Comparison of ENCODE assay signal across 10 mouse cellular contexts in the genomic region with DNA sequence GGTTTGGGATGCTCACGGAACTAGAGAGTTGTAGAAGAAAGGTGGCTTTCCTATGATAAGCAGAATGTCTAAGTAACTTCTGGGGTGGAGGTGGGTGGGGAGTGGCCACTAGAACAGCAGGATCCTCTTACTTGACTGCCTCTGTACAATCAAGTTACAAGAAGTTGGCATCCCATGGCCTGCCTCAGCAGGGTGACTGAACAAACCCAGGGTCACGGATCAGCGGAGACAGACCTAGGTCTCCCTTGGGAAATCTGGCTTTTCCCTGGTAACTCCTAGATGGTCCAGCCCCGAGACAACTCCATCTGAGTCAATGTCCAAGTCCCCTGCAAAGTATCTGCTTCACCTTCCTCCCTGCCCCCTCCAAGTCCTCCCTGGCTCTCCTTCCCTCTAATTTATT. TPM values are rescaled to one million over a fixed set of nuclear protein-coding genes. Genes with fewer than 3 reads are reported as not detected.
DNase-seq lines count a peak whose midpoint lies in the region; ATAC-seq and TF ChIP-seq lines count a peak whose summit lies in the region.
"Had no signal": no experiment of that assay in that cellular context is flagged by ENCODE, and none has a peak within 500 bp of the region (broad histone marks: within the 10 kb centered on the region; RNA-seq: fewer than 3 reads in every experiment).

No protein-coding gene starts in this region.

- H3K4me3 ChIP-seq in lung, embryonic 14.5 days (ENCODE audit: low read depth, low read length) = no peak overlapping the region
- peak overlapping the region; percentile 70 for H3K4me3 ChIP-seq in embryonic facial prominence, embryonic 14.5 days (ENCODE audit: low read depth, low read length)
- H3K4me3 ChIP-seq in hindbrain, embryonic 16.5 days (ENCODE audit: low read length) = peak overlapping the region; percentile 83
- peak overlapping the region; percentile 30 for H3K4me3 ChIP-seq in myocyte

- TF ChIP-seq POLR2A in myocyte (IDR thresholded peaks at IDR 0.05; ENCODE audit: insufficient read length, low read depth) = no peak

- no peaks in the 10 kb centered on the region for H3K9me3 ChIP-seq in lung, embryonic 14.5 days (ENCODE audit: low read depth, low read length)
- no peaks in the 10 kb centered on the region for H3K9me3 ChIP-seq in embryonic facial prominence, embryonic 14.5 days (ENCODE audit: control insufficient read depth, low read length)
- H3K9me3 ChIP-seq in hindbrain, embryonic 16.5 days (ENCODE audit: control insufficient read depth, low read length) = no peaks in the 10 kb centered on the region

- no peak for ATAC-seq in lung, embryonic 14.5 days (ENCODE audit: insufficient read depth)
- ATAC-seq in embryonic facial prominence, embryonic 14.5 days (ENCODE audit: low read depth) = no peak
- ATAC-seq in hindbrain, embryonic 16.5 days = no peak

- no peak overlapping the region for H3K9ac ChIP-seq in lung, embryonic 14.5 days
- H3K9ac ChIP-seq in embryonic facial prominence, embryonic 14.5 days (ENCODE audit: low read depth, low read length) = no peak overlapping the region
- H3K9ac ChIP-seq in hindbrain, embryonic 16.5 days (ENCODE audit: low read depth, low read length) = peak overlapping the region; percentile 27; the same call in 1 of the 2 replicates

- WGBS in lung, embryonic 14.5 days = 55% methylated on average over 4 of the region's 4 CpGs
- 63% methylated on average over 4 of the region's 4 CpGs for WGBS in embryonic facial prominence, embryonic 14.5 days
- 32% methylated on average over 4 of the region's 4 CpGs for WGBS in hindbrain, embryonic 16.5 days

- peak overlapping the region; percentile 76; the same call in 1 of the 2 replicates for H3K4me2 ChIP-seq in lung, embryonic 14.5 days
- H3K4me2 ChIP-seq in embryonic facial prominence, embryonic 14.5 days (ENCODE audit: low read depth, low read length) = peak overlapping the region; percentile 95
- H3K4me2 ChIP-seq in hindbrain, embryonic 16.5 days (ENCODE audit: low read length) = peak overlapping the region; percentile 90
- H3K4me2 ChIP-seq in myocyte (ENCODE audit: low read depth) = peak overlapping the region; percentile 74

- H3K4me1 ChIP-seq in lung, embryonic 14.5 days (ENCODE audit: insufficient read depth) = peaks cover 7% of the 10 kb centered on the region
- H3K4me1 ChIP-seq in embryonic facial prominence, embryonic 14.5 days (ENCODE audit: control insufficient read depth, insufficient read depth, low read length) = peaks cover 20% of the 10 kb centered on the region
- peaks cover 38% of the 10 kb centered on the region for H3K4me1 ChIP-seq in hindbrain, embryonic 16.5 days (ENCODE audit: control insufficient read depth, insufficient read depth, low read depth, low read length)

- H3K27me3 ChIP-seq in lung, embryonic 14.5 days (ENCODE audit: insufficient read depth, low read length) = peaks cover 53% of the 10 kb centered on the region
- peaks cover 37% of the 10 kb centered on the region for H3K27me3 ChIP-seq in embryonic facial prominence, embryonic 14.5 days (replicated peaks; ENCODE audit: control insufficient read depth, insufficient read depth, low read length)
- no peaks in the 10 kb centered on the region for H3K27me3 ChIP-seq in hindbrain, embryonic 16.5 days (replicated peaks; ENCODE audit: control insufficient read depth, insufficient read depth, low read length)
- H3K27me3 ChIP-seq in myocyte (ENCODE audit: control insufficient read depth, insufficient read depth, insufficient read length) = no peaks in the 10 kb centered on the region

- no peak overlapping the region for H3ac ChIP-seq in myocyte (ENCODE audit: control insufficient read depth, insufficient read length)

- no peaks in the 10 kb centered on the region for H3K36me3 ChIP-seq in lung, embryonic 14.5 days (ENCODE audit: insufficient read depth)
- H3K36me3 ChIP-seq in embryonic facial prominence, embryonic 14.5 days (ENCODE audit: control insufficient read depth, insufficient read depth, low read length) = no peaks in the 10 kb centered on the region
- H3K36me3 ChIP-seq in hindbrain, embryonic 16.5 days (ENCODE audit: control insufficient read depth, insufficient read depth, low read length) = peaks cover 3% of the 10 kb centered on the region
- H3K36me3 ChIP-seq in myocyte (ENCODE audit: control insufficient read depth, insufficient read depth) = no peaks in the 10 kb centered on the region

- H3K79me2 ChIP-seq in myocyte (ENCODE audit: control insufficient read depth, insufficient read depth) = no peaks in the 10 kb centered on the region

- TF ChIP-seq CTCF in lung, embryonic 14.5 days (IDR thresholded peaks at IDR 0.05; ENCODE audit: low read depth) = no peak

- no peak for DNase-seq in lung, embryonic 14.5 days
- no peak for DNase-seq in lung, postnatal 25 days (ENCODE audit: low spot score)
- no peak for DNase-seq in embryonic facial prominence, embryonic 14.5 days (ENCODE audit: low spot score)
- no peak for DNase-seq in liver
- no peak for DNase-seq in lung, adult 18-20 months
- no peak for DNase-seq in right cerebral cortex, adult 18-20 months
- DNase-seq: right cerebral cortex, postnatal 4 days had no signal

- H3K27ac ChIP-seq in lung, embryonic 14.5 days (ENCODE audit: low read depth) = no peak overlapping the region
- H3K27ac ChIP-seq in embryonic facial prominence, embryonic 14.5 days (replicated peaks; ENCODE audit: low read depth, low read length) = no peak overlapping the region
- H3K27ac ChIP-seq in hindbrain, embryonic 16.5 days (ENCODE audit: low read depth, low read length) = no peak overlapping the region
- H3K27ac ChIP-seq: macrophage had no signal

TF ChIP-seq in myocyte, 11 proteins besides CTCF, POLR2A, EP300 and RAD21:
- TF ChIP-seq E2F4 (IDR thresholded peaks at IDR 0.05; ENCODE audit: insufficient read depth) = no peak
- no peak for TF ChIP-seq MYOG (IDR thresholded peaks at IDR 0.05; ENCODE audit: control insufficient read depth in 1 of 3, insufficient read depth in 1 of 3, insufficient read length in 2 of 3, low read depth in 2 of 3)
- TF ChIP-seq SRF (IDR thresholded peaks at IDR 0.05; ENCODE audit: control insufficient read depth, insufficient read length, low read depth) = no peak

RNA-seq across cellular contexts. Expression of a gene that starts 1.5 kb away (rescaled TPM):
- polyA plus RNA-seq in lung, embryonic 14.5 days (2014; fragmentation: Nextera tagmentation; extraction: Ambion mirVana) = 11.3 and 13.3 TPM in 2 replicates
- polyA plus RNA-seq in embryonic facial prominence, embryonic 14.5 days (2014; fragmentation: Nextera tagmentation; extraction: Ambion mirVana) = 7.8 and 8.6 TPM in 2 replicates
- 23.7 and 28.3 TPM in 2 replicates for polyA plus RNA-seq in hindbrain, embryonic 16.5 days (2015; fragmentation: Nextera tagmentation; extraction: Ambion mirVana)
- 9.1 TPM for polyA plus RNA-seq in myocyte (2012; fragmentation: generic; extraction: Trizol)

RNA-seq across cellular contexts. Expression of a gene that starts 7.4 kb away (rescaled TPM):
- polyA plus RNA-seq in lung, embryonic 14.5 days (2014; fragmentation: Nextera tagmentation; extraction: Ambion mirVana) = 11.4 and 11.9 TPM in 2 replicates
- polyA plus RNA-seq in embryonic facial prominence, embryonic 14.5 days (2014; fragmentation: Nextera tagmentation; extraction: Ambion mirVana) = 13.6 and 14.2 TPM in 2 replicates
- 4.1 and 4.4 TPM in 2 replicates for polyA plus RNA-seq in hindbrain, embryonic 16.5 days (2015; fragmentation: Nextera tagmentation; extraction: Ambion mirVana)
- 35.0 TPM for polyA plus RNA-seq in myocyte (2012; fragmentation: generic; extraction: Trizol)

RNA-seq across cellular contexts. Expression of a gene that starts 19.4 kb away (rescaled TPM):
- 18.8 and 19.7 TPM in 2 replicates for polyA plus RNA-seq in lung, embryonic 14.5 days (2014; fragmentation: Nextera tagmentation; extraction: Ambion mirVana)
- 15.5 and 17.8 TPM in 2 replicates for polyA plus RNA-seq in embryonic facial prominence, embryonic 14.5 days (2014; fragmentation: Nextera tagmentation; extraction: Ambion mirVana)
- 27.3 and 29.2 TPM in 2 replicates for polyA plus RNA-seq in hindbrain, embryonic 16.5 days (2015; fragmentation: Nextera tagmentation; extraction: Ambion mirVana)
- 11.7 TPM for polyA plus RNA-seq in myocyte (2012; fragmentation: generic; extraction: Trizol)

RNA-seq across cellular contexts. Expression of a gene that starts 25.0 kb away (rescaled TPM):
- 18.4 and 19.8 TPM in 2 replicates for polyA plus RNA-seq in lung, embryonic 14.5 days (2014; fragmentation: Nextera tagmentation; extraction: Ambion mirVana)
- 13.9 and 16.9 TPM in 2 replicates for polyA plus RNA-seq in embryonic facial prominence, embryonic 14.5 days (2014; fragmentation: Nextera tagmentation; extraction: Ambion mirVana)
- 15.2 and 16.4 TPM in 2 replicates for polyA plus RNA-seq in hindbrain, embryonic 16.5 days (2015; fragmentation: Nextera tagmentation; extraction: Ambion mirVana)
- 15.0 TPM for polyA plus RNA-seq in myocyte (2012; fragmentation: generic; extraction: Trizol)

RNA-seq across cellular contexts. Expression of a gene that starts 32.7 kb away (rescaled TPM):
- 149 and 156 TPM in 2 replicates for polyA plus RNA-seq in lung, embryonic 14.5 days (2014; fragmentation: Nextera tagmentation; extraction: Ambion mirVana)
- polyA plus RNA-seq in embryonic facial prominence, embryonic 14.5 days (2014; fragmentation: Nextera tagmentation; extraction: Ambion mirVana) = 158 and 169 TPM in 2 replicates
- polyA plus RNA-seq in hindbrain, embryonic 16.5 days (2015; fragmentation: Nextera tagmentation; extraction: Ambion mirVana) = 85.2 and 106 TPM in 2 replicates
- 278 TPM for polyA plus RNA-seq in myocyte (2012; fragmentation: generic; extraction: Trizol)
